Mouse (Mus musculus): ENCODE data around the gene Rere.
A peak's percentile ranks its signal among the peaks of the same experiment; 100 is the strongest.

Rere gene

DNA sequence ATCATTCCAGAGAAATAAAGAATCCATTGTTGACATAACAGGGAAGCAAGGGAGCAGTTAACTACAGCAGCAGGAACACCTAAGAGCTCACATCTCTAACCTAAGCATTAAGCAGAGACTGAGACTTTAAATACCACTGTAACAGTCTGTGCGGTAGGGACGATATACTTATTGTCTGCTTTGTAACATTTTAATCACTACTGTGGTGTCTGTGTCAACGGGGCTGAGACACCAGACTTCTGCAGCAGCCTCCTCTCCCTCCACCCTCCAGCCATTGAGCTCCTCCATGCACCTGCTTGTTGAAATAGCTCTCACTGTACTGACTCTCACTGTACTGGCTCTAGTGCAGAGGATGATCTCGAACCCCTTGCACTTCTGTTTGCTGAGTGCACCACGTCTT lies 98.8 kb downstream of the Rere start:
- no peak for DNase-seq (ENCODE audit: low read depth, low spot score)

DNA sequence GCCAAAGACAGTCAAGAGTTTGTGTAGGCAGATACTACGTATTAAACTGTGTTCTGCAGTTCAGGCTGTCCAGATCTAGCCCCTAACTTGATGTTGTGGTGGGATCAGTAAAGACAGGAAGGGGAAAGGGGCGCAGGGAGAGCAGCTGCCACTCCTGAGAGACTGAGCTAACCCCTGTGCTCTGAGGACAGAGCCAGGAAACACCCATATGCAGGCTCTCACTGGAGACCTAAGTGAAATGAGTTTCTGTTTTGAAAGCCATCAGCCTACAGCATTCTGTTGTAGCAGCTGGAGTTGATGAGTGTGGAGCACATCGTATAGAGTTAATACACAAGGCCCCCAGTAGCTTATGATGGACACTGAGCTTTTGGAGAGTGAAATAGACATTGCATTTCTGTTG lies 101.1 kb downstream of the Rere start:
- no peak for DNase-seq (ENCODE audit: low read depth, low spot score)

DNA sequence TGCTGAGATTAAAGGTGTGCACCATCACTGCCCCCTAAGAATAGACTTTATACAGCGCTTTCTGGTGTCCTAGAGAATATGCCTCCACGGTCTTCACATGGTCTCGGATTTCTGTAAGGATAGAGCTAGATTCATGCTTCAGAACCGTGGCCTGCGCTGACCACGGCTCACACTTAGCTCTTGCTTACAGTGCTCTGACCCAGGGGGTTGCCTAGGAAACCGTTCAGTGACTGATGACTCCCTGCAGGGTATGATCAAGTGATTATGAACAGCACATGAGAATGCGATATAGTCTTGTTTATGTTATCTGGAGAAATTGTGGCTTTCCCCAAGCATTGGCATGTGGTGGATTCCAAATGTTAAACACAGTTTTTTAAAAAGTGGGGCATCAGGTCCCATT lies 103.0 kb downstream of the Rere start:
- no peak for DNase-seq (ENCODE audit: low read depth, low spot score)

DNA sequence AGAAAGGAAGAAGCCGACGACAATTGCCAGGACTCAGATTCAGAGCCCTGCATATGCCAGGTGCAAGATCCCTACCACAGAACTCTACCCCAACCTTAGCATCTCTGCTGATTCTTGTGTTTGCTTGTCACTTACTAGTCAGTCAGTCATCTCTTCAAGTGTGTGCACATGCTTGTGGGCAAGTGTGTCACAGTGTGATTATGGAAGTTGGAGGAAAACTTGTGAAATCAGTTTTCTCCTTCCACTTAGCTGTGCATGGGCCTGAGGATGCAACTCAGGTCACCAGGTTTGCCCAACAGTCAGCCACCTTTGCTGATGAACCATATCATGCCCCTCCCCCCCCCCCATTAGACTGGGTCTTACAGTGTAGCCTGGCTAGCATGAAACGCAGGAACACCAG lies 103.5 kb downstream of the Rere start:
- no peak for DNase-seq (ENCODE audit: low read depth, low spot score)

DNA sequence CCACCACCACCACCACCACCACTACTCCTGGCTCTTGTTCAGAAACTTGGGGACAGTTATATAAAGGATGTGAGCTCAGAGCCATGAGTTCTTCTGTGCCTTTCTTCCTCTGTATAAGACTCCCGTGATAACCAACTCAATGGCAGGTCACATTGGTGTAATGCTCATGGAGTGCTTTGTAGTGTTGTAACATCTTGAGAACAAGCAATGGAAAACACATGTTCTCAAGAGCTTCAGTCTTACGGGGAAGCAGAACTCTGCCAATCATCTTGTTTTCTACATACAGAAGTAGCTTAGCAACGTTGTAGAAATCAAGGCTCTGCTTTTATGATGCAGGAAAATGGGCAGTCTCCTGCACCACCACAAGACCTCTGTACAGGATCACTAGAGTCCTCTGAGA lies 107.1 kb downstream of the Rere start:
- DNase-seq (ENCODE audit: low read depth, low spot score), result no peak

DNA sequence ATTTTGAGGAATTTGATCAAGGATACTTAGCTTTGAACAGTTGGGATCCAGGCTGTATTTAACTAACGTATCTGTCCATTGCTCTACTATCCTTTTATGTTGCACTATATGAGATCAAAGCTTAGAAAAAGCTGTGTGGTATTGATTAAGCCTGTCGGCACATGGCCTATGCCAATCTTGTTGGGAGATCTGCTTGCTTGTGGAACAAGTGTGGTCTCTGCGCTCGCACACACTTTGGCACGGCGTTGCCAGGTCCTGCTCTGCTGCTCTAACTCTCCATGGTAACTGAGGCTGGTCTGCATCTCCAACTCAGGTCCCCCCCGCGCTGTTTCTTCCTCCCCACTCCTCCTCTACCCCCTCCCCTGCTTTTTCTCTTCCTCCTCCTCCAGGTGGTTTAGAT lies 112.2 kb downstream of the Rere start:
- DNase-seq (ENCODE audit: low read depth, low spot score), result no peak

DNA sequence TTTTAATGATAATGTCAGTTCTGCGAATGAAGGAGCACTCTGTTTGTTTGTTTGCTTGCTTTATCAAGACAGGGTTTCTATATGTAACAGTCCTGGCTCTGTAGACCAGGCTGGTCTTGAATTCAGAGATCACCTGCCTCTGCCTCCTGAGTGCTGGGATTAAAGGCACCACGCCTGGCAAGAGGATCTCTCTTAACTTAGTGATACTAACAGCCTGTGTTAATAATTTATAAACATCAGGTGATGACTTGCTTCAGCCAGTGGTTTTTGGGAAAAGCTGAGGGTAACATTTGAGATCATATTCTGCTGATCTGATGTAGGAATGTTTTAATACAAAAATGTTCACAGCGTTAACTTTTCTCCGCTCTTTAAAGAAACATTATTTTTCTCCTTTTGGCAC lies 112.6 kb downstream of the Rere start:
- DNase-seq (ENCODE audit: low read depth, low spot score), result no peak

DNA sequence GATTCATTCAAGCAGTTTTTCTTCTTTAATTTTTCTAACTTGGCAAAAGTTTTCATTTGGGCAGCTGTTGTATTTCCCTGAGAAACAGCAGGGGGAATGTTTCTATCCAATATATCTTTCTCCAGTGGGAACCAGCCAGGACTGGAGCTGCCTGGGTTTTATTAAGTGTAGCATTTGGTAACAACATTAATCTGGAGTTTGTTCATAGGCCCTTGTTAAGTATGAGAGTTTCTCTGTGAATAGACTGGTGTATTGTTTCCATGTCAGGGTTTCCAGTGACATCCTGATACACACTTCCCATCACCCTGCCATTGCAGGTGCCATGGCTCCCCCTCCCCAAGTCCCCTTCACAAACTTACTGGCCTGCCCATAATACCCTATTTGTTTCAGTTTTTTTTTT lies 114.9 kb downstream of the Rere start:
- no peak for DNase-seq (ENCODE audit: low read depth, low spot score)

DNA sequence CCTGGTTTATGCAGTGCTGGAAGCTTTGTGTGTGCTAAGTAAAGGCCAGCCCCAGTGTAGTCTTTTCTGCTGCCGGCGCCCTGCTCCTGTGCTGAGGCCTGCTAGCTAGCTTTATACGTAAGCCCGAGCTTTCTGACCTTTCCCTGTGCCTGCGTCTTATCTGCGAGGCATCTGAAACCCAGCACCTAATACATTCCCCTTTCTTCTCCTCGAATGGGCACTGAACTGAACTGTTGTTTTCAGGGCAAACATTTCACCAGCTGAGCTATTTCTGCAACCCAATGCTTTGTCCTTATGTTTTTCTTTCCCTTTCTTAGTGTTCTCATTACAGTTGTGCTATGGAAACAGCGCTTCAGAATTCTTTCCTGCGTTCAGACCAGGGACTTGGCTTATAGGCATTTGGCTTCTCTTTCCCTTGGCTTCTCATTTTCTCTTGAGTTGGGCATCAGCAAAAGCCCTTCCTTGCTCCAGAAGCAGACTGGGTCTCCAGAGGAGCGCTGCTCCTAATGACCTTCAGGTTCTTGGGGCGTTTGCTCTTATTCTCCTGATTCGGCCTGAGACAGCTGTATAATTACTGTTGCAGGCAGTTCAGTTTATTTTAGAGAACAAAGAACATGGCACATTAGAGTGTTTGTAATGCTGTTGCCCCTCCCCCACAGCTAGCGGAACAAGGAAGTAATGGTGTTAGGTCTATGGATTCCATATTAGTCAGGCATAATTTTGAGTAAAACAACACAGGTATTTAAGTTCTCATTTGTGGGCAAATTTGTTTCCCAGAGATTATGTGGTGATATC lies 115.6 kb downstream of the Rere start:
- peak; percentile 60 for DNase-seq (ENCODE audit: low read depth, low spot score)

DNA sequence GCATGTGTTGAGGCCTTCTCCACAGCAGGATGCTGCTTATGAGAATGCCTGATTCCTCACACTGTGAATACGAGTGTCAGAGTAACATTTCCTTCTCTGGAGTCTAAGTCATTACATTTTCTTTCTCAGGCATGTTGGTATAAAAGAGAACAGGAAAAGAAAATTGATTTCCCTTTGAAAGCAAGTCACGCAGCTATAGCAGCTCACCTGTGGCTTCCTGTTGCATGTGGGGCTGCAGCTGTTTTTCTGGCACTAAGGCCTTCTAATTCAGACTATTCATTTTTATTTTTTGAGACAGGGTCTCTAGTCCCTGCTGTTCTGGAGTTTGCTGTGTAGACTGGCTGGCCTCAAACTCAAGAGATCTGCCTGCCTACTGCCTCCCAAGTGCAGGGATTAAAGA lies 117.6 kb downstream of the Rere start:
- peak; percentile 45 for DNase-seq (ENCODE audit: low read depth, low spot score)

DNA sequence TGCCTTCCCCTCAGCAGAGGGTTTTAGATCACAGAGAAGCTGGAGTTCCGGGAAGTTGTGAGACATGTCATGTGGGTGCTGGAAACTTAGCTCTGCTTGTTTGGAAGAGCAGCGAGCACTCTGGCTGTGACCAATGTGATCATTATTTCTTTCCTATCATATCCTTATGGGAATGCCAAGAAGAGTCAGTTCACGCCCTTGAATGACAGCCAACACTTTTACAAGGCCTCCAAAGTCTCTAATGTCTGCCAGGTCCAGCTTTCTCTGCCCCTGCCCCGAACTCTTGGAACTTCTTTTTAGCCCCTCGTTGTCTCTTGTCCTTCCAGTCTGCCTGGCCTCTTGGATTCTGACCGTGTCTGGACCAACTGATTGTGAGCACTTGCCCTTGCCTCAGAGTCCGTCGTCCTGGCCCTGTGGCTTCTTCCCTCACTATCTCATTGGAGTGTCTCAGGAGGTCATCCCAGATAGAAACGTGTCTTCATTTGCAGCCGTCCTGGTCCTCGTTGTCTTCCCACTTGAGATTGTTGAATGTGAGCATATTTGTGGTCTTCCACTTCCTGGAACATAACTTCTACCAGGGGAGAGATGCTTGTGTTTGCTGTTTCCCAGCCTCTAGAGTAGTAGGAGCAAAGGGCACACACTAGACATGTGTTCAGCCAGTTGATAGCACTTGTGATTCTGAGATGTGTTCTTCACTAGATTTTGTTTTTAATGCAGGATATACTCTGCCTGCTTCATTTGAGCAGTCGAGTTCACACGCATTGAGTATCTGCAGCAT lies 120.6 kb downstream of the Rere start:
- DNase-seq (ENCODE audit: low read depth, low spot score), result no peak

DNA sequence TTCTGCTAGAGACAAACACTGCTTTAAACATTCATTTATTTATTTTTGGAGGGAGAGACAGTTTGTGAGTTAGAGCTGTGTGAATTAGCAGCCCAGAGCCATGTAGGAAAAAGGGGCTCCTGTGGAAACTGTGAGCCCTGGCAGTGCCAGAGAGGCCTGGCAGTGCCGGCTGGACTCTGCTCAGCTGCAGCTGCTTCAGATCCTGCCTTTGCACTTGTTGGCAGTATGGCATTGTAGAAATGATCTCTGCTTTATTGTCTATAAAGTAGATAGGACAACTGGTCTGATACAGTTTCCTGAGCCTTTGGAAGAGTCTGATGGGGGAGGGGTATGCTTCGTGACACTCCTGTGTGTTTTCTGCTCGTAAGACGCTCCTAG lies 121.2 kb downstream of the Rere start:
- DNase-seq (ENCODE audit: low read depth, low spot score), result no peak

DNA sequence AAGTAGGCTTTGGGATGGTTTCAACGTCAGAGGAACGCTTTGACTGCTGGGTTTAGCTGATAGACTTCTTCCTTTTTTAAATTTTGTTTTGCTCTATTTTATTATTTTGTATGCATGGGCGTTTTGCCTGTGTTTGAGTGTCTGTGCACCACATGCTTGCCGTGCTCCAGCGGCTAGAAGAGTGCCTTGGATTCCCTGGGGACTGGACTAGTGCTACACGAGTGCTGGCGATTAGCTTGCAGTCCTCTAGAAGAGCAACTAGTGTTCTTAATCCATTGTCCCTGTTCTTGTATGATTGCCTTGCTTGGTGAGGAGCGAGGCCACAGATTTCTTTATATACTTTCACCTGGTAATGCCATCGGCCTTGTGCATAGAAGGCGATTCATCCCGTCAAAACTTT lies 122.5 kb downstream of the Rere start:
- DNase-seq (ENCODE audit: low read depth, low spot score), result no peak

DNA sequence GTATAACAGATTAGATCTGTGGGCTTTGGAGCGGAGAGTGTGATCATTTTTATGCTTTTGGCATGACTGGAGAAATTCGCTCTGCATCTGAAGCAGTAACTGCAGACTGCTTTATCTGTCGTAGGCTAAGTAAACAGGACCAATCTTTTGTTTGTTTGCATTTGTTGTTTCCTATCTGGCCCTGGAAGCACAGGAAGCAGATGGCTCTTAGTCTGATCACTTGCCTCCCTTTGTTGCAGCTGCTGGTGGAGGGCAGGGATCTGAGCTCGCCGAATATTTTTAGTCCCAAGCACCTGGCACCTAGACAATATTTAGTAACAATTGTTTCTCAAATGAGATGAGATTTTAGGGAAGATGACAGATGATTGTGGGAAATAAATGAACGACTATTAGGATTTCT lies 123.1 kb downstream of the Rere start:
- no peak for DNase-seq (ENCODE audit: low read depth, low spot score)

DNA sequence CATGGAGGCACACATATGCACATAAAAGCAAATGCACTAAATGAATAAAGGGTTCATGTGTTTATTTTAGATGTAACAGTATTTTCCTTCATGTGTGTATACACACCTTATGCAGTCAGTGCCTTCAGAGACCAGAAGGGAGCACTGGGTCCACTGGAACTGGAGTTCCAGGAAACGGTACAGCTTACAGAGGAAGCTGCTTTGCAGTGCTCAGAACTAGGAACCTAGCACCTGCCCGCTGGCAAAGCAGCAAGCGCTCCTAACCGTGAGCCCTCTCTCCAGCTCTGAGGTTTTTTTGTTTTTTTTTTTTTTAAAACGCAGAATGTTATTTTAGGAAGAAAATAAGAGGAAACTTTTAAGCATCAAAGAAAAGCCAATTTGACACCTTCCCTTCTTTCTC lies 124.3 kb downstream of the Rere start:
- DNase-seq (ENCODE audit: low read depth, low spot score), result peak; percentile 57

DNA sequence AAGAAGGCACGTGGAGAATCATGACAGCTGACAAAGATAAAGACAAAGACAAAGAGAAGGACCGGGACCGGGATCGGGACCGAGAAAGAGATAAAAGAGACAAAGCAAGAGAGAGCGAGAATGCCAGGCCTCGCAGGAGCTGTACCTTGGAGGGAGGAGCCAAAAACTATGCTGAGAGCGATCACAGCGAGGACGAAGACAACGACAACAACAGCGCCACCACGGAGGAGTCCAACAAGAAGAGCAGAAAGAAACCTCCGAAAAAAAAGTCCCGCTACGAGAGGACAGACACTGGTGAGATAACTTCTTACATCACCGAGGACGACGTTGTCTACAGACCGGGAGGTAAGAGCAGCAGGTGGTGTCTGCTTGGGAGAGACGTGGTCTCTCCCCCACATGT lies 124.9 kb downstream of the Rere start:
- DNase-seq (ENCODE audit: low read depth, low spot score), result peak; percentile 79

DNA sequence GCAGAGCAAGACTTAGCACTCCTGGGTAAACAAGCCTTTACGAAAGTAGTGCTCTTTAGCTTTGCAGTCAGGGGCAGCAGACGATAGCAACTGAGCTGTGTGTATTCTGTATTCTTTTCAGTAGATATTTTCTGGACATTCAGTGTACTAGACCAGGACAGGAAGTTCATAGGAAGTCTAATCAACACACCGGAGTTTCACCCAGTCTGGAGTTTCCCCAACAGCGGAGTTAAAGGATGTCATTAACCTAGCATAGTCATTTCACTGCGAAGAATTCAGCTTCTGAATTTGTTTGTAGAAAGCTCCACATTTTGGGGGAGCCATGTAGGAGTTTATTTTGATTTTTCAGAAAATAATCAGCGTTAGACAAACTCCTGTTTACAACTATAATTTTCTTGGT lies 125.4 kb downstream of the Rere start:
- DNase-seq (ENCODE audit: low read depth, low spot score), result peak; percentile 44

DNA sequence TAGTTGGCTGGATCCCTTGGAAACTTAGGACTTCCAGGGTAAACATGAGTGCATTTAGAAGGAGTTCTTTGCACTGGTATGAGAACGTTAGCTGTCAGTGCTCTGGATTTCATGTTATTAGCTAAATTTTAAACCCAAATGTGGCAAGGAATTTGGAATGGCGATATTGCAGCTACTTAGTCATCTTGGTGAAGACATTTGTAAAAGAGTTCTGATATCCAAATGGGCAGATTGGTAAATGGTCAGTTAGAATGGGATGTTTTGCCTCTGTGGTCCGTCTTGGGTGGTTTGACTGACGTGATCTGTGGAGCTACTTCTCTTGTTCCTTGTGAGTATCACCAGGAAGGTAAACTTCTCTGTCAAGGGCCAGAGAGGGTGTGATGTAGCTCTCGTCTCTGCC lies 132.8 kb downstream of the Rere start:
- DNase-seq (ENCODE audit: low read depth, low spot score), result no peak

DNA sequence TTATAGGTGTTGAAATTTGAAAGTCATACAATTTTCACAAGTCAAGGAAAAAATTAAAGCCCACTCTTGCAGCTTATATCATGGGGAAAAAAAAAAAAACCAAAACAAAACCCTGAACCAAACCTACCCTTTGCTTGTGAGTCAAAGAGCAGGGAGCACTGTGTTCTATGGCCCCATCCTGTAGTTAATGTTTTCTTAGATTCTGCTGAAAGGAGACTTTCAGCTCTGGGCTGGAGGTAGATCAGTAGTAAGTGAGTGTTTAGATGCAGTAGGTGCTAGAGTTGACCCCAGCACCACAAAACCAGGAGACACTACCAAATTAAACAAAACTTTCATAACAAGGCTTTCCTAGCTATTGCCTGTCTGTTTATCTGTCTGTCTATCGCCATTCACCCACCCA lies 133.3 kb downstream of the Rere start:
- DNase-seq (ENCODE audit: low read depth, low spot score), result no peak

DNA sequence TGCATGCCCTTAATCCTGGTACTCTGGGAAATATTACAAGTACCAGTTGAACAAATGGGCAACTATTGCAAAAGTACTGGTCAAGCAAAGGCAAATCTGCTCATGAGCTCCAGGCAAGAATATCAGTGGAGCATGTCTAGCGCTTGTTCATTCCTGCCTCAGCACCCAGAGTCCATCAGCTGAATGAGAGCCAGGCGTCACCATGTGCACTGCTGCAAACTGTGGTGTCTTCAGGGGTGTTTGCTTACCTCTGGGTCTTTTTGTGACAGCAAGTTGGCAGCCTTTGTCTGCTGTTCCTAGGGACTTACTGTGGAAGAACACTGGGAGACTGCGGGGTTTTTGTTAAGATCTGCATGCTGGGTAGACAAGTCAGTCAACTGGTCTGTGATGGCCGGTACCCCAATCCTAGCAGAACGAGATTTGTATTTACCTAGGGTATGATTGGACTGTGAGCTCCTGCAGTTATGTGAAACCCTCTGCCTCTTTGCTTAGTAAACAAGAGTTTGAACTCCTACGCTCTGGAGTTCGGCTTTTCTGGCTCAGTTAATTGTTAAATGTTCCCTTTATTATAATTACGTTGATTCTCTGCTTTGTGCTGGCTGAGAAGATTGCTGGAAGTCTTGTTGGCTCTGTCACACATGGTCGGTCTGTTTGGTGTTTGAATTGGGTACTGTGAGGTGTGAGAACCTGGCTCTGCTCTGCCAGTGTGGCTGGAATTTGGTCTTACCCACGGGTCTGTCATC lies 134.0 kb downstream of the Rere start:
- DNase-seq (ENCODE audit: low read depth, low spot score), result no peak

DNA sequence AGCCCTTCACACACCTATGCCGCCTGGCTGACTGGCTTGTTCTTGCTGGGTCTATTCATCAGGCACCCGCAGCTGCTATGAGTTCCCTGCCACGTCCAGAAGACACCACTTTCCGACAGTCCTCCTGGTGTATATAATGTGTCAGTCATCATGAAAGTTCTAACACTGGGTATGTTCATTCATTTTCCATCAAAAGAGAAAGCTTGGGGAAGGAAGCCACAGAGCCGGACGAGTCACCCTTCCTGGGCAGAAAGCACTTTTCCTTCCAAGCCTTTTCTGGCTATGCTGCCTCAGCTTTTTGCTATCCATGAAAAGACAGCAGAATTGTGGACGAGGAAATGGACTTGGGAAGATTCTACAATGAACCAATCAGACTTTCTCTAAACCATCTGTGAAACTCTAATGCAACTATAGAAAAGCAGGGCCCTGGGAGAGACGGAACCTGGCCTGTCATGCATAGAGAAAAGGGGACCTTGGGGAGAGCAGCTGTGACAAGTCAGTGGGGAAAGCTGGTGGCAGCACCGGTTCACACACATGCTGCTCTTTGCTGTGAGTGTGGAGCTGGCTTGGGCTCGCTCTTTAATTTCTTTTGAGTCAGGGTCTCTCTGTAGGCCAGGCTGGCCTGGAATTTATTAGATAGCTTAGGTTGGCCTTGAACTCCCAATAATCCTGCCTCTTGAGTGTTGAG lies 139.3 kb downstream of the Rere start:
- no peak for DNase-seq (ENCODE audit: low read depth, low spot score)

All from CD4-positive, CD25-positive, alpha-beta regulatory T cell, adult 2 months (primary cell).